Mouse (Mus musculus) midbrain, embryonic 12.5 days (tissue): ENCODE results near the gene Cntnap2. TPM values are rescaled to one million over a fixed set of nuclear protein-coding genes. Genes with fewer than 3 reads are reported as not detected.

Experiments
- ATAC-seq: fragments of 200-750 bp; cut with Nextera tagmentation; 2 replicates; pipeline ENCODE4 v1.8.0; 2017; ENCODE audit warnings: low read depth, moderate TSS enrichment, moderate library complexity; ENCODE audit not compliant: low FRiP score
- H3K27ac ChIP-seq: fragments of 300-500 bp; sonication (generic); replicated peaks from 2 replicates; pipeline ENCODE4 v1.5.1; 2016; ENCODE audit warnings: mild to moderate bottlenecking
- H3K27me3 ChIP-seq: fragments of 300-500 bp; sonication (generic); 2 replicates; pipeline ENCODE4 v1.6.1; 2016; ENCODE audit warnings: mild to moderate bottlenecking
- H3K36me3 ChIP-seq: fragments of 300-500 bp; sonication (generic); 2 replicates; pipeline ENCODE4 v1.6.1; 2016
- H3K4me1 ChIP-seq: fragments of 300-500 bp; sonication (generic); 2 replicates; pipeline ENCODE4 v1.6.1; 2016
- H3K4me2 ChIP-seq: fragments of 300-500 bp; sonication (generic); replicated peaks from 2 replicates; pipeline ENCODE4 v1.6.1; 2016; ENCODE audit warnings: mild to moderate bottlenecking, moderate library complexity
- H3K4me3 ChIP-seq: fragments of 300-500 bp; sonication (generic); 2 replicates; pipeline ENCODE4 v1.5.1; 2016; ENCODE audit warnings: mild to moderate bottlenecking
- H3K9ac ChIP-seq: fragments of 300-500 bp; sonication (generic); replicated peaks from 2 replicates; pipeline ENCODE4 v1.6.1; 2016; ENCODE audit warnings: mild to moderate bottlenecking, moderate library complexity
- H3K9me3 ChIP-seq: fragments of 300-500 bp; sonication (generic); 2 replicates; pipeline ENCODE4 v1.6.1; 2016; ENCODE audit warnings: mild to moderate bottlenecking
- WGBS: fragments of 180-500 bp; shearing (Covaris S2); methylation state at CpG from one replicate; pipeline ENCODE4 v1.1.7; 2016; 5-methylcytosine and 5-hydroxymethylcytosine counted together
- polyA plus RNA-seq: library from polyadenylated mRNA; unstranded; fragments of >200 nt; fragmentation: Nextera tagmentation; extraction: Ambion mirVana; gene quantifications from 2 replicates; pipeline ENCODE4 v1.2.1, GENCODE M21; 2016

The Cntnap2 gene
- 41.7 and 52.6 TPM in 2 replicates for polyA plus RNA-seq

GRCm38 (mm10) chr6:45059091-45059490 is at the start of gene Cntnap2:
Cntnap2 (plus strand) TSS chr6:45059357.
- Histone ChIP-seq H3K9me3 (no peaks in the 10 kb centered on the region), H3K4me2 (peak within 1 kb of the TSS; percentile 72), H3K27me3 (no peaks in the 10 kb centered on the region), H3K9ac (peak within 1 kb of the TSS; percentile 63), H3K36me3 (no peaks in the 10 kb centered on the region), H3K4me3 (peak within 1 kb of the TSS; percentile 51), H3K27ac (peak within 1 kb of the TSS; percentile 79), H3K4me1 (peaks cover 6% of the 10 kb centered on the region; the same call in 1 of the 2 replicates)
- WGBS, result 10% methylated on average over 8 of the region's 8 CpGs
- ATAC-seq, result peak; percentile 69

- Histone ChIP-seq H3K4me2 (no peak overlapping the region), H3K9me3 (no peaks in the 10 kb centered on the region), H3K27ac (no peak overlapping the region), H3K9ac (no peak overlapping the region), H3K4me1 (no peaks in the 10 kb centered on the region), H3K27me3 (no peaks in the 10 kb centered on the region), H3K4me3 (no peak overlapping the region), H3K36me3 (no peaks in the 10 kb centered on the region)
- 29% methylated on average over 9 of the region's 9 CpGs for WGBS
- ATAC-seq, result peak; percentile 90
Measured at GRCm38 (mm10) chr6:45026011-45026682, 33.0 kb upstream of the Cntnap2 start.

- Histone ChIP-seq H3K4me1 (no peaks in the 10 kb centered on the region), H3K4me2 (no peak overlapping the region), H3K27me3 (no peaks in the 10 kb centered on the region), H3K36me3 (no peaks in the 10 kb centered on the region), H3K9ac (no peak overlapping the region), H3K27ac (no peak overlapping the region), H3K9me3 (no peaks in the 10 kb centered on the region), H3K4me3 (no peak overlapping the region)
- no peak for ATAC-seq
- WGBS, result 63% methylated on average over 1 of the region's 1 CpGs
Measured at GRCm38 (mm10) chr6:45039454-45039853, 19.7 kb upstream of the Cntnap2 start.

- Histone ChIP-seq H3K4me3 (peak overlapping the region; percentile 51), H3K27ac (peak overlapping the region; percentile 79), H3K4me2 (peak overlapping the region; percentile 72), H3K36me3 (no peaks in the 10 kb centered on the region), H3K27me3 (no peaks in the 10 kb centered on the region), H3K4me1 (peaks cover 6% of the 10 kb centered on the region; the same call in 1 of the 2 replicates), H3K9ac (peak overlapping the region; percentile 63), H3K9me3 (no peaks in the 10 kb centered on the region)
- peak; percentile 91 for ATAC-seq
- 3% methylated on average over 26 of the region's 37 CpGs for WGBS
Measured at GRCm38 (mm10) chr6:45059556-45060471, 657 bp downstream of the Cntnap2 start.

GRCm38 (mm10) chr6:45062214-45062997 is 3.2 kb downstream of the Cntnap2 start:
- no peaks in the 10 kb centered on the region for H3K9me3 ChIP-seq
- no peak overlapping the region for H3K4me3 ChIP-seq
- H3K36me3 ChIP-seq, result no peaks in the 10 kb centered on the region
- no peak overlapping the region for H3K9ac ChIP-seq
- ATAC-seq, result no peak
- 73% methylated on average over 5 of the region's 5 CpGs for whole genome bisulfite sequencing
- no peak overlapping the region for H3K4me2 ChIP-seq
- no peak overlapping the region for H3K27ac ChIP-seq
- H3K4me1 ChIP-seq, result peaks cover 6% of the 10 kb centered on the region; the same call in 1 of the 2 replicates
- H3K27me3 ChIP-seq, result no peaks in the 10 kb centered on the region

GRCm38 (mm10) chr6:45088304-45088703 is 29.1 kb downstream of the Cntnap2 start:
- H3K27ac ChIP-seq, result no peak overlapping the region
- no peaks in the 10 kb centered on the region for H3K36me3 ChIP-seq
- ATAC-seq, result no peak
- 89% methylated on average over 1 of the region's 1 CpGs for WGBS
- H3K27me3 ChIP-seq, result no peaks in the 10 kb centered on the region
- no peaks in the 10 kb centered on the region for H3K4me1 ChIP-seq
- H3K9me3 ChIP-seq, result no peaks in the 10 kb centered on the region
- no peak overlapping the region for H3K4me3 ChIP-seq
- no peak overlapping the region for H3K4me2 ChIP-seq
- H3K9ac ChIP-seq, result no peak overlapping the region

- Histone ChIP-seq H3K9ac (no peak overlapping the region), H3K4me1 (no peaks in the 10 kb centered on the region), H3K4me3 (no peak overlapping the region), H3K36me3 (no peaks in the 10 kb centered on the region), H3K9me3 (no peaks in the 10 kb centered on the region), H3K27me3 (no peaks in the 10 kb centered on the region), H3K27ac (no peak overlapping the region), H3K4me2 (no peak overlapping the region)
- ATAC-seq, result no peak
Measured at GRCm38 (mm10) chr6:45113613-45114012, 54.5 kb downstream of the Cntnap2 start.

GRCm38 (mm10) chr6:45144882-45145281 is 85.7 kb downstream of the Cntnap2 start:
- 73% methylated on average over 2 of the region's 2 CpGs for WGBS
- Histone ChIP-seq H3K9me3 (no peaks in the 10 kb centered on the region), H3K27ac (no peak overlapping the region), H3K4me1 (no peaks in the 10 kb centered on the region), H3K9ac (no peak overlapping the region), H3K36me3 (no peaks in the 10 kb centered on the region), H3K27me3 (no peaks in the 10 kb centered on the region), H3K4me2 (no peak overlapping the region), H3K4me3 (no peak overlapping the region)
- ATAC-seq, result no peak

GRCm38 (mm10) chr6:45205039-45205438 is 145.9 kb downstream of the Cntnap2 start:
- no peak overlapping the region for H3K27ac ChIP-seq
- no peaks in the 10 kb centered on the region for H3K36me3 ChIP-seq
- 78% methylated on average over 2 of the region's 2 CpGs for WGBS
- no peak for ATAC-seq
- no peaks in the 10 kb centered on the region for H3K4me1 ChIP-seq
- no peaks in the 10 kb centered on the region for H3K27me3 ChIP-seq
- H3K9ac ChIP-seq, result no peak overlapping the region
- H3K4me3 ChIP-seq, result no peak overlapping the region
- H3K9me3 ChIP-seq, result no peaks in the 10 kb centered on the region
- H3K4me2 ChIP-seq, result no peak overlapping the region

GRCm38 (mm10) chr6:45214330-45214729 is 155.2 kb downstream of the Cntnap2 start:
- no peaks in the 10 kb centered on the region for H3K27me3 ChIP-seq
- WGBS, result 24% methylated on average over 1 of the region's 1 CpGs
- H3K9me3 ChIP-seq, result no peaks in the 10 kb centered on the region
- no peak overlapping the region for H3K4me2 ChIP-seq
- H3K36me3 ChIP-seq, result no peaks in the 10 kb centered on the region
- no peak overlapping the region for H3K4me3 ChIP-seq
- H3K9ac ChIP-seq, result no peak overlapping the region
- H3K4me1 ChIP-seq, result no peaks in the 10 kb centered on the region
- no peak overlapping the region for H3K27ac ChIP-seq
- no peak for ATAC-seq

- no peak overlapping the region for H3K9ac ChIP-seq
- 91% methylated on average over 1 of the region's 1 CpGs for WGBS
Measured at GRCm38 (mm10) chr6:45229002-45229401, 169.8 kb downstream of the Cntnap2 start.

More at GRCm38 (mm10) chr6:45229002-45229401, 169.8 kb downstream of the Cntnap2 start:
- H3K4me1 ChIP-seq, result no peaks in the 10 kb centered on the region
- no peaks in the 10 kb centered on the region for H3K36me3 ChIP-seq
- H3K27me3 ChIP-seq, result no peaks in the 10 kb centered on the region
- ATAC-seq, result no peak
- H3K4me2 ChIP-seq, result no peak overlapping the region
- no peaks in the 10 kb centered on the region for H3K9me3 ChIP-seq
- no peak overlapping the region for H3K27ac ChIP-seq
- no peak overlapping the region for H3K4me3 ChIP-seq
